Mouse (Mus musculus) urinary bladder, postnatal 36 days (tissue): ENCODE data around the gene Apof.
A peak's percentile ranks its signal among the peaks of the same experiment; 100 is the strongest.

Source experiments
- DNase-seq, 2 experiments: peaks; one replicate each; pipeline ENCODE4 v3.0.0; 2022; ENCODE audit warnings: low spot score in 2 of 2, mixed read lengths in 1 of 2

Gene Apof

GRCm38 (mm10) chr10:128268371-128268770 is at the start of gene Apof:
Gene Apof, plus strand, starts transcription at chr10:128268671.
- no peak for DNase-seq

GRCm38 (mm10) chr10:128221533-128222286 is 46.8 kb upstream of the Apof start:
- no peak for DNase-seq

GRCm38 (mm10) chr10:128225064-128225463 is 43.4 kb upstream of the Apof start:
- DNase-seq = no peak

GRCm38 (mm10) chr10:128225538-128225937 is 42.9 kb upstream of the Apof start, which contains the start of gene Mip:
Gene Mip, plus strand, starts transcription at chr10:128225838.
- no peak for DNase-seq

GRCm38 (mm10) chr10:128227592-128227991 is 40.9 kb upstream of the Apof start:
- DNase-seq = no peak

- no peak for DNase-seq
Observed at GRCm38 (mm10) chr10:128228009-128228408, 40.5 kb upstream of the Apof start.

- no peak for DNase-seq
Observed at GRCm38 (mm10) chr10:128230582-128230981, 37.9 kb upstream of the Apof start.

GRCm38 (mm10) chr10:128231146-128231545 is 37.3 kb upstream of the Apof start:
- no peak for DNase-seq

GRCm38 (mm10) chr10:128231697-128232419 is 36.6 kb upstream of the Apof start, which contains the start of gene Timeless:
Gene Timeless, plus strand, starts transcription at chr10:128232065.
- peak; percentile 87 for DNase-seq

GRCm38 (mm10) chr10:128232420-128232985 is 36.0 kb upstream of the Apof start:
- peak; percentile 34 to 47 for DNase-seq

- DNase-seq = no peak
Observed at GRCm38 (mm10) chr10:128236321-128236720, 32.1 kb upstream of the Apof start.

GRCm38 (mm10) chr10:128237807-128238480 is 30.5 kb upstream of the Apof start:
- no peak for DNase-seq

- DNase-seq = no peak
Observed at GRCm38 (mm10) chr10:128239140-128239539, 29.3 kb upstream of the Apof start.

GRCm38 (mm10) chr10:128240131-128240530 is 28.3 kb upstream of the Apof start:
- no peak for DNase-seq

GRCm38 (mm10) chr10:128243252-128243651 is 25.2 kb upstream of the Apof start:
- DNase-seq = no peak

GRCm38 (mm10) chr10:128244121-128244520 is 24.4 kb upstream of the Apof start:
- no peak for DNase-seq

- DNase-seq = peak in 1 of 2 experiments; percentile 47
Observed at GRCm38 (mm10) chr10:128247020-128247732, 21.3 kb upstream of the Apof start.

- no peak for DNase-seq
Observed at GRCm38 (mm10) chr10:128250565-128250964, 17.9 kb upstream of the Apof start.

- no peak for DNase-seq
Observed at GRCm38 (mm10) chr10:128253677-128254255, 14.7 kb upstream of the Apof start, which contains the start of gene Apon. Gene Apon, plus strand, starts transcription at chr10:128254096.

GRCm38 (mm10) chr10:128255925-128256324 is 12.5 kb upstream of the Apof start:
- DNase-seq = no peak

- no peak for DNase-seq
Observed at GRCm38 (mm10) chr10:128256328-128256727, 12.1 kb upstream of the Apof start.
